Mouse (Mus musculus): ENCODE data around the gene Serpine3. TPM values are rescaled to one million over a fixed set of nuclear protein-coding genes. Genes with fewer than 3 reads are reported as not detected.
"Not testable (repeated sequence)": the region's sequence is repeated elsewhere in the genome, so short reads cannot be mapped to it uniquely, and the experiment has no call there.

Serpine3 gene
- not detected in 2 replicates for polyA plus RNA-seq (2016; fragmentation: Nextera tagmentation; extraction: Ambion mirVana)

DNA sequence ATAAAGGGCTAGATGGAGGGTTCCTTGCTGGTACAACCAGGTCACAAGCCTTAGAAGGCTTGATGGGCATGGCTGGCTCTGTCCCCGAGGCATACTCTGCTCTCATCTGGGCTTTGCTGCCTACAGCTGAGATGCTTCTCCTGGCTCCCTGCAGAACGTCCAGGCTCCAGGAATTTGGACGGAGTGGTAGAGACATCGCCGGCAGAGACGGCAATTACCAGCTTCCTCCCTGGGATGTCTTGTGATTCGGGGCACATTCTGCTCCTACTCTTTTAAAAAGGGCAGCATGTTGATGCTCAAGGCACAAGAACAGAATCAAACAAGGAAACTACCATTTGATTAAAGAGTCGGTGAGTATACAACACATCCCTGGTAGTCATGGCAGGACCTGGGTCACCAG lies at the start of gene Serpine3:
TSS of gene Serpine3 (plus strand) at position 301 of the 400 bp plus-strand sequence.
- Histone ChIP-seq H3K9me3 (no peaks in the 10 kb centered on the region), H3K4me2 (replicated peaks) (no peak within 1 kb of the TSS), H3K36me3 (no peaks in the 10 kb centered on the region), H3K4me3 (no peak within 1 kb of the TSS), H3K27ac (replicated peaks) (no peak within 1 kb of the TSS), H3K9ac (replicated peaks) (no peak within 1 kb of the TSS), H3K4me1 (no peaks in the 10 kb centered on the region), H3K27me3 (no peaks in the 10 kb centered on the region)
- 85% methylated on average over 8 of the region's 8 CpGs for WGBS
- ATAC-seq (ENCODE audit: low FRiP score, low read depth): no peak

DNA sequence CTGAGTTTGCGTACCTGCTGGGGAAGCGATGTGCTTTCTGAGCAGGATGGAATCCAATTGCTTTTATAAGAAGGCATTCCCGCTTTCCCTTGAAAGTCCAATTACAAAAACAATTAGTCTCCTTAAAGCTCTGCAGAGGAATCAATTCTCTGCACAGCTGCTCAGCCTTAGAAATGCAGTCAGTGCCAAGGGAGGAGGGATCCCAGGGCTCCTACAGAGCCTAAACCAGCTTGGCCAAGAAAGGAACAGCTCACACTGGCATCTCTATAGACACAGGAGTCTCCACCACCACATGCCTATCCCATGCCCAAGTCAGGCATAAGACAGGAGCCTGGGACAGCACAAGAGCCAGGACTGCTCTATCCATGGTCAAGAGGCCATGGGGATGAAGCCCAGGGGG lies 41.1 kb upstream of the Serpine3 start:
- H3K36me3 ChIP-seq: no peaks in the 10 kb centered on the region
- no peak overlapping the region for H3K27ac ChIP-seq (replicated peaks)
- no peak overlapping the region for H3K9ac ChIP-seq (replicated peaks)
- H3K4me1 ChIP-seq: no peaks in the 10 kb centered on the region
- H3K9me3 ChIP-seq: no peaks in the 10 kb centered on the region
- no peak overlapping the region for H3K4me2 ChIP-seq (replicated peaks)
- H3K27me3 ChIP-seq: no peaks in the 10 kb centered on the region
- no peak overlapping the region for H3K4me3 ChIP-seq
- 61% methylated on average over 3 of the region's 3 CpGs for WGBS
- ATAC-seq (ENCODE audit: low FRiP score, low read depth): no peak

DNA sequence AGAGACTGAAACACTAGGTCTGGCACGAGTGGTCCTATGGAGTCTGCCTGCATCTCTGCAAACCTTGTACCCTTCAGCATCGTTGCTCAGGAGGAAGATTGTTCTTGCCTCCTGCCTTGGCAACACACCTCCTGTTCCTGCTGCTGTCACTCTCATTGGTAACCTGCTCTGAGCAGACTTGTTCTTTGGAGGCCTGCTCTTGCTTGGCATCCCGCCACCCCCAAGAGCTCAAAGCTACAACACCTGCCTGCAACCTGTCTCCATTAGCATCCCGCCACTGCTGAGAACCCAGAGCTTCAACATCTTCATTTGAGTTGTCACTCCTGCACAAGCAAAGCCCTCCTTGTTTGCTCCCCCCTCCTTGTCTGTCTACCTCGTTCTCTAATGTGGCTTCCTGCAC lies 35.5 kb upstream of the Serpine3 start:
- Histone ChIP-seq H3K9me3 (no peaks in the 10 kb centered on the region), H3K9ac (replicated peaks) (no peak overlapping the region), H3K27ac (replicated peaks) (no peak overlapping the region), H3K4me2 (replicated peaks) (no peak overlapping the region), H3K36me3 (no peaks in the 10 kb centered on the region), H3K4me1 (no peaks in the 10 kb centered on the region), H3K4me3 (no peak overlapping the region), H3K27me3 (no peaks in the 10 kb centered on the region)
- 83% methylated on average over 5 of the region's 5 CpGs for WGBS
- ATAC-seq (ENCODE audit: low FRiP score, low read depth): no peak

DNA sequence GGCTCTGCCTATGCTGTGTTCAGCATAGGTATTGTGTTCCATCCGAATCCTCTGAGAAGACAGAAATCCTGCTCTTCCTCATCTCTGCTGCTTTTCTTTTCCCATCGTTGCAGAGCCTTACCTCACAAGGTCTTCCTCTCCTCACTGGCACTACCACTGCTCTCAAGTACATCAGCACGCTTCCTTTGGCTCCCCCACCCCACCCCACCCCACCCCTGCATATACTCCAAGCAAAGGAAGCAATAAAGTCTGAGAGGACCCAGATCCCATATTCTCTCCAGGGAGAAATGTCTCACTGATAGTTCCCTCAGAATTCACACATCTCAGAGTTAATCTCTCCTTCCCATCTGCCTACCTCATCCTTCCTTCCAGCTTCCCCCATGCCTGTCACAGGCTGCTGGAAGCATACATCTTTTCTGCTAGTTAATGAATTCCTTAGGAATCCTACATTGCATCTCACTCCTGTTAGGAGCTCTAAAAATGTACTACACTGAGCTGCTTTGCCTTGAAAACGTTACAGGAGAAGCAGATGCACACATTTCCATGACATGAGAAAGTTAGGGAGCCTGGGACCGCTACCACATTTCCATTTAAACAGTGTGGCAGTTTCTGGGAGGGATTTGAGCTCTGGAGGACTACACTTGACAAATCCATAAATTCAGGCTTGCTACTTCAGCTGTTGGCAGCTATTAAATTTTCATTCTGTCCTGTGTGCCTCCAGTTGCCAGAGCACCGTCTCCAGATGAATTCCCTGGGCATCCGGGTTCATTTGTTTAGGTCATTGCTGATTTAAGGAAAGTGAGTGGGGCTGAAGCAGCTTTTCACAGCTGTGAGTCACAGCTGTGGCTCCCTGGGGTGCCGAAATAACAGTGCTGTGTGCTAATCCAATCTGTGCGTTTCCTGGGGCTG lies 25.8 kb upstream of the Serpine3 start:
- 25% methylated on average over 9 of the region's 9 CpGs for WGBS

DNA sequence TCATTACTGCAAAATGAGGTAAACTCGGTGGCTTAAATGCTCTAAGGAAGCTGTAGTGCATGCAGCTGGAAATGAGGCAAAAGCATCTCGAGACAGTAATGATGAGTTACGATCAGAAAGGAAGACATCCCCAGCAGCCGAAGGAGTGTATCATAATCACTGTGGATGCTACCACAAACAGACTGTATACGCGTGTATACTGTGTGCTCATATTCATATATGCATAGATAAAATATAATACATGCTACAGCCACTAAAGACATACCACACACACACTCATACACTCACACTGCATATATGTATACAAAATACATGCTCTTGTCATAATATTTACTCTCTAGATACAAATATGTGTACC lies 25.1 kb upstream of the Serpine3 start:
- 0 out of 2 replicates have a peak overlapping the region, but pooled peaks have one; percentile 21 for H3K27ac ChIP-seq (replicated peaks)
- no peaks in the 10 kb centered on the region for H3K9me3 ChIP-seq
- 51% methylated on average over 6 of the region's 6 CpGs for WGBS
- H3K4me3 ChIP-seq: no peak overlapping the region
- H3K36me3 ChIP-seq: no peaks in the 10 kb centered on the region
- H3K4me2 ChIP-seq (replicated peaks): peak overlapping the region; percentile 10; the same call in 1 of the 2 replicates
- peaks cover 13% of the 10 kb centered on the region for H3K4me1 ChIP-seq
- no peak overlapping the region for H3K9ac ChIP-seq (replicated peaks)
- no peaks in the 10 kb centered on the region for H3K27me3 ChIP-seq
- no peak; the same call in 1 of the 2 replicates for ATAC-seq (ENCODE audit: low FRiP score, low read depth)

More for the DNA sequence above, 25.8 kb upstream of the Serpine3 start:
- Histone ChIP-seq H3K27me3 (no peaks in the 10 kb centered on the region), H3K27ac (replicated peaks) (peak overlapping the region; percentile 21; the same call in 1 of the 2 replicates), H3K36me3 (no peaks in the 10 kb centered on the region), H3K4me1 (peaks cover 13% of the 10 kb centered on the region), H3K4me2 (replicated peaks) (peak overlapping the region; percentile 10), H3K4me3 (no peak overlapping the region), H3K9me3 (no peaks in the 10 kb centered on the region), H3K9ac (replicated peaks) (no peak overlapping the region)
- peak; percentile 27; the same call in 1 of the 2 replicates for ATAC-seq (ENCODE audit: low FRiP score, low read depth)

DNA sequence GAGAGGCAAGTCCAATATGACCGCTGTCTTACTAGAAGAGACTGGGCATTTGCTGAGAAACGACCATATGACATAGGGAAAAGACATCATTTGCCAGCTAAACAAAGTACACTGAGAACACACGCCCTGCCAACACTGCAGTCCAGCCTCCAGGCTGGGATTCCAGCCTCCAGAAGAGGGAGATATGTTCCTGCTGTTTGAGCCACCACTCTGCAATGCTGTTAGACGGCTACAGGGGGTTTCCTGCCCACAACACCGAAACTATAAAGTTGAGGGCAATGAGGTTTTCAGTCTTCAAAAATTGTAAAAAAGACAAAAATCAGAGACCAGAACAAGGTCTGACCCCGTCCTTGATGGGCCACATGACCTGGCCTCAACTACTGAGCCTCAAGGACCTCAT lies 24.4 kb upstream of the Serpine3 start:
- H3K4me2 ChIP-seq (replicated peaks): no peak overlapping the region
- H3K27ac ChIP-seq (replicated peaks): no peak overlapping the region
- no peaks in the 10 kb centered on the region for H3K27me3 ChIP-seq
- H3K9me3 ChIP-seq: no peaks in the 10 kb centered on the region
- peaks cover 13% of the 10 kb centered on the region for H3K4me1 ChIP-seq
- H3K36me3 ChIP-seq: no peaks in the 10 kb centered on the region
- 78% methylated on average over 6 of the region's 6 CpGs for WGBS
- H3K9ac ChIP-seq (replicated peaks): no peak overlapping the region
- ATAC-seq (ENCODE audit: low FRiP score, low read depth): no peak
- no peak overlapping the region for H3K4me3 ChIP-seq

DNA sequence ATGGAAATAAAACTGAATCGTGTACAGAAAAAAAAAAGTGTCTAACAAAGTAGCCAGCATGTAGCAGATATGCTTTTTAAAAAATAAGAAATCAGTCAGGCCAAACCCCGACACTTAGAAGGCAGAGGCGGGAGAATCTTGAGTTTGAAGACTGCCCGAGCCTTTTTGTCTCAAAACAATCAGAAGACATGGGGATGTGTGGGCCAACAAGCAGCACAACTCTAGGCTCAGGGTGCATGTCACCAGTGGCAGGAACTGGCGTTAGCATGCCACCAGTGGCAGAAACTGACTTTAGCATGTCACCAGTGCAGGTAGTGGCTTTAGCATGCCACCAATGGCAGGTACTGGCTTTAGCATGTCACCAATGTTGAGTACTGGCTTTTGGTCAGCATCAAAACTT lies 23.9 kb upstream of the Serpine3 start:
- H3K36me3 ChIP-seq: no peaks in the 10 kb centered on the region
- 87% methylated on average over 5 of the region's 5 CpGs for WGBS
- H3K4me2 ChIP-seq (replicated peaks): no peak overlapping the region
- H3K27me3 ChIP-seq: no peaks in the 10 kb centered on the region
- no peak overlapping the region for H3K27ac ChIP-seq (replicated peaks)
- peaks cover 13% of the 10 kb centered on the region for H3K4me1 ChIP-seq
- H3K9me3 ChIP-seq: no peaks in the 10 kb centered on the region
- ATAC-seq (ENCODE audit: low FRiP score, low read depth): no peak
- no peak overlapping the region for H3K9ac ChIP-seq (replicated peaks)
- H3K4me3 ChIP-seq: no peak overlapping the region

DNA sequence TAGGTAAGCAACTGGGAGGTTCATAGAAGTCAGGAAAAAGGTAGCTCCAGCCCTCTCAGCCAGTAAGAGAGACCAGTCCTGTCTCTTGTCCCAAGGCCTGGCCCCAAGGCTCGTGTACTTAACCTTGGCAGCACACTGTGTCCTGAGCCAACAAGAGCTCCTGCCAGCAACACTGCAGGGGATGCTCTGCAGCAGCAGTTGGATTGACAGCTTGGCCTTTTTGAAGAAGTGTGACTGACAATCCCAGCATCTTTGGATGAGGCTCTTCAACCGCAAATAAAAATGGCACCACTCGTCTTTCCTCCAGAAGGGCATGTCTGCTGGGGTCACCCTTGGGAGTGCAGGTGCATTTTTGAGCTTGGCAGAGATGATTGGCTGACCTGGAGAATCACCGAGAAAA lies 23.1 kb upstream of the Serpine3 start:
- ATAC-seq (ENCODE audit: low FRiP score, low read depth): no peak
- H3K4me3 ChIP-seq: no peak overlapping the region
- no peak overlapping the region for H3K27ac ChIP-seq (replicated peaks)
- no peak overlapping the region for H3K9ac ChIP-seq (replicated peaks)
- H3K36me3 ChIP-seq: no peaks in the 10 kb centered on the region
- no peak overlapping the region for H3K4me2 ChIP-seq (replicated peaks)
- peaks cover 13% of the 10 kb centered on the region for H3K4me1 ChIP-seq
- WGBS: 64% methylated on average over 4 of the region's 4 CpGs
- no peaks in the 10 kb centered on the region for H3K9me3 ChIP-seq
- no peaks in the 10 kb centered on the region for H3K27me3 ChIP-seq

DNA sequence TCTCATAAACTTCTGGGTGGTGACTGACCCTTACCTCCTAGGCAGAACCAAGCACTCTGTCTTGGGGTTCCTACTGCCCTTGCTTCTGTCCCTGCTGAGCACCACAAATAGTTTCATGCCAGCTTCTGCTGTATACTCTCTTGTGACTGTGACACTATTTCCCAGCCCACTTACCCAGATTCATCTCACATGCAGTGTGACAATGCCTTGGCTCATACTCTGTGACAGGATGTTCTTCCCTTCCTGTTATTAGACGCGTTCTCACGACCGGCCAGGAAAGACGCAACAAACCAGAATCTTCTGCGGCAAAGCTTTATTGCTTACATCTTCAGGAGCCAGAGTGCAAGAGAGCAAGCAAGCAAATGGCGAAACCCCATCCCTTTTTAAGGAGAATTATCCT lies 21.1 kb upstream of the Serpine3 start:
- peaks cover 11% of the 10 kb centered on the region for H3K4me1 ChIP-seq
- not testable (repeated sequence) for H3K27ac ChIP-seq (replicated peaks); H3K27me3 ChIP-seq; H3K4me2 ChIP-seq (replicated peaks); H3K36me3 ChIP-seq; H3K9ac ChIP-seq (replicated peaks); H3K4me3 ChIP-seq; H3K9me3 ChIP-seq; ATAC-seq (ENCODE audit: low FRiP score, low read depth)
- 96% methylated on average over 6 of the region's 7 CpGs for WGBS

DNA sequence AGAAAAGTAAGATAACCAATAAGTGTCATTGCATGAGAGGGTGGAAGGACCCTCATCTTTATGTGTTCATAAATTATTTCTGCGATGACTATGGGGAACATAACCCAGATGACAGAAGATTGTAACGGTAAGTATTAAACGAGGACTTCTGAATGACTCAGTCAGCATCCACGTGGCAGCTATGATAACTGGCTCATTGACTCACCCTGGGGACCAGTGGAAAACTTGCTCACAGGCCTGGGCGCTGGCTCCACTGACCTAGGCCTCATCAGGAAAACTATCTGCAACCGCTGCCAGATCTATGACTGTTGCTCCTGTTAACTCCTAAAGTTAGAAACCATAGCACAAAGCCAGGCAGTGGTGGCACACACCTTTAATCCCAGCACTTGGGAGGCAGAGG lies 15.1 kb upstream of the Serpine3 start:
- H3K9ac ChIP-seq (replicated peaks): no peak overlapping the region
- no peak overlapping the region for H3K4me3 ChIP-seq
- no peaks in the 10 kb centered on the region for H3K9me3 ChIP-seq
- no peaks in the 10 kb centered on the region for H3K4me1 ChIP-seq
- no peaks in the 10 kb centered on the region for H3K27me3 ChIP-seq
- no peak overlapping the region for H3K27ac ChIP-seq (replicated peaks)
- no peak overlapping the region for H3K4me2 ChIP-seq (replicated peaks)
- ATAC-seq (ENCODE audit: low FRiP score, low read depth): no peak
- H3K36me3 ChIP-seq: no peaks in the 10 kb centered on the region
- WGBS: 90% methylated on average over 6 of the region's 6 CpGs

DNA sequence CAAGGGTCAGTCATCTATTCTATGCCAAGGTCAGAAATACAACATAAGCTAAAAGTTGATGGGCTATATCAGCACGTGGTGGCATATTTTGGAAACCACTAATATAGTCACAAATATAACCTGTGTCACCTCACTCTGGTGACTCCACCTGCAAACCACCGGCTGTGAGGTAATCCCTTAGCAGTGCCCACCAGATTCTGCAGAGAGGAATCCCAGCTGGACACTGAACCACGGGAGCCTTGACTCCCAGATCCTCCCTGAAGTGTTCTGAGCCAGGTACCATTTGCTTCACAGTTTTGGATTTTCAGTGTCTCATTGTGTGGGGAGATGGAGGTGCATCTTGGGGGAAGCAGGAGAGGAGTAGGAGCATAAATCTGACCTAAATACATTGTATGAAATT lies 13.1 kb upstream of the Serpine3 start:
- ATAC-seq (ENCODE audit: low FRiP score, low read depth): no peak
- H3K27ac ChIP-seq (replicated peaks): no peak overlapping the region
- no peak overlapping the region for H3K4me2 ChIP-seq (replicated peaks)
- H3K4me1 ChIP-seq: no peaks in the 10 kb centered on the region
- H3K36me3 ChIP-seq: no peaks in the 10 kb centered on the region
- WGBS: 59% methylated on average over 3 of the region's 3 CpGs
- H3K4me3 ChIP-seq: no peak overlapping the region
- H3K27me3 ChIP-seq: no peaks in the 10 kb centered on the region
- no peaks in the 10 kb centered on the region for H3K9me3 ChIP-seq
- no peak overlapping the region for H3K9ac ChIP-seq (replicated peaks)

DNA sequence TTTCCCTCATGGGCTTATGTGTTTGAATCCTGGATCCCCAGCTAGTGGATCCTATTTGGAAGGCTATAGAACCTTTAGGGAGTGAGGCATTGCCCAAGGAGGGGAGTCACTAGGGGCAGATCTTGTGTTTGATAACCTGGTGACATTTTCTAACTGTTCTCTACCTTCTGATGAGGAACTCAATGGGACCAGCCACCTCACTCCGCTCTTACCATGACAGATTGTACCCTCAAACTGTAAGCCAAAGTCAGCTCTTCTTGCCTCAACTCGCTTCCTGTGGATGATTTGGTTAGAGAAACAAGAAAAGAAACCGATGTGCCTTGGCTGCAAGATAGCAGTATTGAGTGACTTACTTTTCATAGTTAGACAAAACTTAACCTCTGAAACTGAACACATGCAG lies 11.7 kb upstream of the Serpine3 start:
- Histone ChIP-seq H3K27me3 (no peaks in the 10 kb centered on the region), H3K9ac (replicated peaks) (no peak overlapping the region), H3K4me1 (no peaks in the 10 kb centered on the region), H3K27ac (replicated peaks) (no peak overlapping the region), H3K36me3 (no peaks in the 10 kb centered on the region), H3K4me2 (replicated peaks) (no peak overlapping the region), H3K9me3 (no peaks in the 10 kb centered on the region), H3K4me3 (no peak overlapping the region)
- ATAC-seq (ENCODE audit: low FRiP score, low read depth): no peak
- WGBS: 92% methylated on average over 3 of the region's 3 CpGs

Measured in midbrain, embryonic 12.5 days (tissue).